ENCODE assay signal across 9 mouse cellular contexts in the genomic region with DNA sequence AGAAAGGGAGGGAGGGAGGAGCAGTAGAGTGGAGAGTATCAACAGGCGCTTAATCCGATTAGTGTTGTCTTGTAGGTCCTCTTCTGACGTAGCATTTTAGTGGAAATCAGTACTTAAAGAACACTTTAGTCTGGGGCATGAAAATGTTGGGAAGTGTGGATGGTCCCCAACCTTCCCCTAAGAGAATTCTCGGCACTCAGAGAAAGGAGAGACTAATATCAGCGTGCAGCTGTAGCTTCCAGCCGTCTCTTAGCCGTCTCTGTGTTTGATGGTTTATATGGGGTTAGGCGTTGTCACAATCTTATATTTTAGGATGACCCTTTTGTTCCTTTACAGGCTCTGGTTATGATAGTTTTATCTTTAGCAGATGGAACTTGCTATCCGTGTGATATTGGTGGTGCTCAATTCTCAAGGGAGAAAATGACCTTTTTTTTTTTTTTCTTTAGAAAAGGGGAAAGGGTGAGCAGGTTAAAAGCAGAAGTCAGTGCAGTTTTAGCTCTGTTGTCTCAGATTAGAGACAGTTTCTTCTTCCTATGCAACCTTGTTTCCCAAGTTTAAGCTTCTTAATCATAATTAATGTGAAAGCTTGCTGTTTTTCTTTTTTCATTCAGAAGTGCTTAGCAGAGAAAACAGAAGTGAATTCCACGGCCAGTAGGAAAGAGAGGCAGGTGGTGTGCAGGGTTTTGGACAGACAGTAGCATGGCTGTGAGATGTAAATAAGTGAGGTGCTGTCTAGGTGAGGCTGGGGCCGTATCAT. TPM values are rescaled to one million over a fixed set of nuclear protein-coding genes. Genes with fewer than 3 reads are reported as not detected.
DNase-seq lines count a peak whose midpoint lies in the region; ATAC-seq and TF ChIP-seq lines count a peak whose summit lies in the region.
"Had no signal": no experiment of that assay in that cellular context is flagged by ENCODE, and none has a peak within 500 bp of the region (broad histone marks: within the 10 kb centered on the region; RNA-seq: fewer than 3 reads in every experiment).

No protein-coding gene starts in this region.

- peak overlapping the region; percentile 78 for H3K9ac ChIP-seq in embryonic facial prominence, embryonic 12.5 days
- H3K9ac ChIP-seq in neural tube, embryonic 15.5 days (replicated peaks): peak overlapping the region; percentile 70

- intact Hi-C loops in left cerebral cortex, adult 2 months (cut with DNase I): no loop called here
- intact Hi-C loops in left cerebral cortex, postnatal 14 days (cut with DNase I): no loop called here

- H3K4me3 ChIP-seq in left cerebral cortex, adult 2 months: peak overlapping the region; percentile 96
- peak overlapping the region; percentile 88 for H3K4me3 ChIP-seq in embryonic facial prominence, embryonic 12.5 days
- H3K4me3 ChIP-seq in limb, embryonic 10.5 days: peak overlapping the region; percentile 94
- peak overlapping the region; percentile 90 for H3K4me3 ChIP-seq in neural tube, embryonic 15.5 days (replicated peaks)

- peaks cover 15% of the 10 kb centered on the region for H3K36me3 ChIP-seq in embryonic facial prominence, embryonic 12.5 days
- H3K36me3 ChIP-seq in limb, embryonic 10.5 days: peaks cover 27% of the 10 kb centered on the region
- H3K36me3 ChIP-seq in neural tube, embryonic 15.5 days: peaks cover 10% of the 10 kb centered on the region

- no peak for ATAC-seq in embryonic facial prominence, embryonic 12.5 days (ENCODE audit: insufficient number of reproducible peaks, insufficient read depth, low FRiP score, low TSS enrichment)
- no peak for ATAC-seq in neural tube, embryonic 15.5 days (ENCODE audit: low FRiP score)

- H3K4me1 ChIP-seq in embryonic facial prominence, embryonic 12.5 days: peaks cover 7% of the 10 kb centered on the region
- peaks cover 7% of the 10 kb centered on the region for H3K4me1 ChIP-seq in limb, embryonic 10.5 days
- H3K4me1 ChIP-seq in neural tube, embryonic 15.5 days: peaks cover 27% of the 10 kb centered on the region

- H3K27me3 ChIP-seq in embryonic facial prominence, embryonic 12.5 days: no peaks in the 10 kb centered on the region
- no peaks in the 10 kb centered on the region for H3K27me3 ChIP-seq in limb, embryonic 10.5 days (ENCODE audit: low read depth, poor library complexity, severe bottlenecking)
- H3K27me3 ChIP-seq in neural tube, embryonic 15.5 days (replicated peaks): no peaks in the 10 kb centered on the region

- no peak for DNase-seq in left cerebral cortex, adult 2 months (ENCODE audit: extremely low spot score in 1 of 2, low spot score in 2 of 2)
- no peak for DNase-seq in left cerebral cortex, postnatal 14 days (ENCODE audit: low spot score in 2 of 2)
- DNase-seq in limb, embryonic 10.5 days (ENCODE audit: low spot score): no peak
- no peak for DNase-seq in urinary bladder, adult 18-20 months (ENCODE audit: low spot score in 2 of 2)
- DNase-seq in cerebellum, adult 9-11 months: no peak
- DNase-seq in adrenal gland, postnatal 25 days: no peak

- H3K4me2 ChIP-seq in embryonic facial prominence, embryonic 12.5 days (replicated peaks): peak overlapping the region; percentile 84
- H3K4me2 ChIP-seq in neural tube, embryonic 15.5 days: peak overlapping the region; percentile 86

- TF ChIP-seq CTCF in left cerebral cortex, adult 2 months (IDR thresholded peaks at IDR 0.05): no peak

- H3K27ac ChIP-seq in left cerebral cortex, adult 2 months: no peak overlapping the region; the same call in 1 of the 2 replicates
- no peak overlapping the region for H3K27ac ChIP-seq in embryonic facial prominence, embryonic 12.5 days
- peak overlapping the region; percentile 91 for H3K27ac ChIP-seq in limb, embryonic 10.5 days
- H3K27ac ChIP-seq in neural tube, embryonic 15.5 days (replicated peaks): 0 out of 2 replicates have a peak overlapping the region, but pooled peaks have one; percentile 67

- H3K9me3 ChIP-seq in embryonic facial prominence, embryonic 12.5 days: no peaks in the 10 kb centered on the region
- no peaks in the 10 kb centered on the region for H3K9me3 ChIP-seq in limb, embryonic 10.5 days (replicated peaks)
- no peaks in the 10 kb centered on the region for H3K9me3 ChIP-seq in neural tube, embryonic 15.5 days (replicated peaks)

- 15% methylated on average over 11 of the region's 11 CpGs for WGBS in embryonic facial prominence, embryonic 12.5 days
- WGBS in limb, embryonic 10.5 days: 17% methylated on average over 11 of the region's 11 CpGs
- WGBS in neural tube, embryonic 15.5 days: 16% methylated on average over 11 of the region's 11 CpGs

RNA-seq across cellular contexts. Expression of gene Pes1, which starts 0.8 kb away (rescaled TPM):
- 10 to 100 TPM; 29.1 to 40.2 TPM for total RNA-seq in left cerebral cortex, adult 2 months (2021)
- 10 to 100 TPM; 35.5 to 40.4 TPM for total RNA-seq in left cerebral cortex, postnatal 14 days (2021)
- polyA plus RNA-seq in embryonic facial prominence, embryonic 12.5 days (2016; fragmentation: Nextera tagmentation; extraction: Ambion mirVana): 79.1 and 82.2 TPM in 2 replicates
- polyA plus RNA-seq in limb, embryonic 10.5 days (2016; fragmentation: Nextera tagmentation; extraction: Ambion mirVana): 106 and 115 TPM in 2 replicates
- 48.1 and 64.4 TPM in 2 replicates for polyA plus RNA-seq in neural tube, embryonic 15.5 days (2015; fragmentation: Nextera tagmentation; extraction: Ambion mirVana)
- total RNA-seq in adrenal gland, postnatal 25 days (2021): 58.3 and 73.6 TPM in 2 replicates

RNA-seq across cellular contexts. Expression of gene 4930556J24Rik, which starts 12.0 kb away (rescaled TPM):
- total RNA-seq in left cerebral cortex, adult 2 months (2021): under 1 TPM in 1 of 2 experiments, not detected in 1; 0.29 TPM
- total RNA-seq in left cerebral cortex, postnatal 14 days (2021): not detected
- 0.18 and 0.25 TPM in 2 replicates for polyA plus RNA-seq in embryonic facial prominence, embryonic 12.5 days (2016; fragmentation: Nextera tagmentation; extraction: Ambion mirVana)
- polyA plus RNA-seq in limb, embryonic 10.5 days (2016; fragmentation: Nextera tagmentation; extraction: Ambion mirVana): 0.13 and 0.25 TPM in 2 replicates
- not detected in 2 replicates for polyA plus RNA-seq in neural tube, embryonic 15.5 days (2015; fragmentation: Nextera tagmentation; extraction: Ambion mirVana)
- total RNA-seq in adrenal gland, postnatal 25 days (2021): not detected in 2 replicates
- polyA plus RNA-seq: brain, embryonic 14.5 days had no signal

RNA-seq across cellular contexts. Expression of gene Gal3st1, which starts 18.8 kb away (rescaled TPM):
- 1 to 10 TPM; 9.8 to 9.9 TPM for total RNA-seq in left cerebral cortex, adult 2 months (2021)
- 10 to 100 TPM; 10.8 to 18.5 TPM for total RNA-seq in left cerebral cortex, postnatal 14 days (2021)
- 2.2 and 2.4 TPM in 2 replicates for polyA plus RNA-seq in embryonic facial prominence, embryonic 12.5 days (2016; fragmentation: Nextera tagmentation; extraction: Ambion mirVana)
- 0.55 and 1.8 TPM in 2 replicates for polyA plus RNA-seq in limb, embryonic 10.5 days (2016; fragmentation: Nextera tagmentation; extraction: Ambion mirVana)
- polyA plus RNA-seq in neural tube, embryonic 15.5 days (2015; fragmentation: Nextera tagmentation; extraction: Ambion mirVana): 10.5 and 12.1 TPM in 2 replicates
- total RNA-seq in adrenal gland, postnatal 25 days (2021): 0.24 TPM in 1 of 2 replicates, not detected in the other

RNA-seq across cellular contexts. Expression of gene Tcn2, which starts 32.6 kb away (rescaled TPM):
- total RNA-seq in left cerebral cortex, adult 2 months (2021): 10 to 100 TPM; 17.1 to 20.7 TPM
- total RNA-seq in left cerebral cortex, postnatal 14 days (2021): 10 to 100 TPM; 15.9 to 18.4 TPM
- polyA plus RNA-seq in embryonic facial prominence, embryonic 12.5 days (2016; fragmentation: Nextera tagmentation; extraction: Ambion mirVana): 34.6 and 36.1 TPM in 2 replicates
- polyA plus RNA-seq in limb, embryonic 10.5 days (2016; fragmentation: Nextera tagmentation; extraction: Ambion mirVana): 19.5 and 23.9 TPM in 2 replicates
- 24.6 and 31.4 TPM in 2 replicates for polyA plus RNA-seq in neural tube, embryonic 15.5 days (2015; fragmentation: Nextera tagmentation; extraction: Ambion mirVana)
- total RNA-seq in adrenal gland, postnatal 25 days (2021): 125 and 128 TPM in 2 replicates

RNA-seq across cellular contexts. Expression of gene Slc35e4, which starts 50.1 kb away (rescaled TPM):
- total RNA-seq in left cerebral cortex, adult 2 months (2021): 10 to 100 TPM; 19.1 to 20.9 TPM
- total RNA-seq in left cerebral cortex, postnatal 14 days (2021): 10 to 100 TPM; 24.1 to 26.1 TPM
- polyA plus RNA-seq in embryonic facial prominence, embryonic 12.5 days (2016; fragmentation: Nextera tagmentation; extraction: Ambion mirVana): 5.1 and 5.2 TPM in 2 replicates
- 2.5 and 2.6 TPM in 2 replicates for polyA plus RNA-seq in limb, embryonic 10.5 days (2016; fragmentation: Nextera tagmentation; extraction: Ambion mirVana)
- 16.5 and 19.8 TPM in 2 replicates for polyA plus RNA-seq in neural tube, embryonic 15.5 days (2015; fragmentation: Nextera tagmentation; extraction: Ambion mirVana)
- total RNA-seq in adrenal gland, postnatal 25 days (2021): 6.6 and 6.9 TPM in 2 replicates

Comparison
In these comparisons a context has a peak if more than half of its experiments do, and no peak if none do; other contexts are left out.
1. H3K27ac ChIP-seq: peak in limb, embryonic 10.5 days (single experiment) and neural tube, embryonic 15.5 days (single experiment); none in left cerebral cortex, adult 2 months (single experiment) and embryonic facial prominence, embryonic 12.5 days (single experiment).
2. Peak in every context shown above with its lines, with median percentiles within 50 percentile points of each other: H3K4me3 ChIP-seq.